Mouse (Mus musculus) heart, adult 2 months (tissue): ENCODE measurements at regions not wholly inside any gene's neighbourhood (a gene's known extent, or its start where the extent isn't known, plus 50 kb on each side); places are given as distances from the start of the nearest gene placed in this dataset.

ENCODE experiments used
- CTCF ChIP-seq: fragments of 200-600 bp; IDR thresholded peaks from 2 replicates; pipeline ENCODE4 v1.8.1; 2022; ENCODE audit warnings: antibody characterized with exemption, mild to moderate bottlenecking, moderate library complexity
- EP300 ChIP-seq: fragments of 200-500 bp; IDR thresholded peaks from 2 replicates; pipeline ENCODE4 v1.6.1; 2011; ENCODE audit warnings: low read depth, low read length, control low read depth; ENCODE audit not compliant: insufficient read depth
- POLR2A ChIP-seq: fragments of 200-500 bp; IDR thresholded peaks from 2 replicates; pipeline ENCODE4 v1.6.1; 2011; ENCODE audit warnings: mild to moderate bottlenecking, low read depth, low read length, control low read depth; ENCODE audit not compliant: insufficient read depth

DNA sequence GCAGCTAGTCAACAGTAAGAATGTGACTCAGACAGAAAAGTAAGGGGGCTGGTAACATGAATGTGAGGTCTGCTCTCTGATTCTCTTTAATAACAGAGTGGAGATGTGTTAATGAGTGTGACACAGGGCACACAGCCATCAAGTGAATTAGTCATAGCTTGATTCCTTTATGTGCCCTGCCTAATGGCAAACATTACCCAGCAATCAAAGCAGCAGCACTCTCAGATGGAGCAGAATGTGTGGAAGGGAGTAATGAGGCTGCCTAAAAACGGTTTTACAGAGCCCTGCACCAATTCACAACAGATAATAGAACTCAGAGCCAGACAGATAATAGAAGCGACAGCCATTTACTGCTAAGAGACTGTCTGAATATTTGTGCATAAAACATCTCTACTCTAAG lies 182.0 kb upstream of the Tprg start:
- TF ChIP-seq EP300 (no peak), CTCF (no peak), POLR2A (no peak)
